Mouse (Mus musculus): ENCODE data around the gene Tas2r125. TPM values are rescaled to one million over a fixed set of nuclear protein-coding genes. Genes with fewer than 3 reads are reported as not detected.

Tas2r125 gene
- not detected for polyA plus RNA-seq (2014; fragmentation: Illumina TruSeq; extraction: RNeasy Lipid Tissue Mini Kit (QIAGEN cat#74804); ENCODE audit: low read depth, low replicate concordance)

GRCm38 (mm10) chr6:132909351-132909750 lies at the start of gene Tas2r125:
Gene Tas2r125 (plus strand): TSS chr6:132909651.

GRCm38 (mm10) chr6:132867708-132868107 lies 41.7 kb upstream of the Tas2r125 start, which contains the start of gene Tas2r110:
Gene Tas2r110 (plus strand): TSS chr6:132868008.

DNA sequence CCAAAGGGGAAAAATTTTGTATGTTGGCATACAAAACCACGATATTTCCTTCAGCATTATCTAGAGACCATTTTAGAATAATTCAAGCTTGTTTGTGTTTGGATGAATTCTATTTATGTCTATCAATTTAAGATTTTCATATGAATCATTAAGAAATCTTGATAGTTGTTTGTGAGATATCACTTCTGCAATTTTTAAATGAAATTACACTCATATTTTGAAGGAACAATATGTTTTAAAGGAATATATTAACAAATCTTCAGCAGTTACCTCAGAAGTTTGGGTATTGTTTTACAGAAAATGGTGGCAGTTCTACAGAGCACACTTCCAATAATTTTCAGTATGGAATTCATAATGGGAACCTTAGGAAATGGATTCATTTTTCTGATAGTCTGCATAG lies 16.7 kb upstream of the Tas2r125 start, which contains the start of gene Tas2r113:
Gene Tas2r113, plus strand, starts transcription at position 301 of the 400 bp plus-strand sequence.

DNA sequence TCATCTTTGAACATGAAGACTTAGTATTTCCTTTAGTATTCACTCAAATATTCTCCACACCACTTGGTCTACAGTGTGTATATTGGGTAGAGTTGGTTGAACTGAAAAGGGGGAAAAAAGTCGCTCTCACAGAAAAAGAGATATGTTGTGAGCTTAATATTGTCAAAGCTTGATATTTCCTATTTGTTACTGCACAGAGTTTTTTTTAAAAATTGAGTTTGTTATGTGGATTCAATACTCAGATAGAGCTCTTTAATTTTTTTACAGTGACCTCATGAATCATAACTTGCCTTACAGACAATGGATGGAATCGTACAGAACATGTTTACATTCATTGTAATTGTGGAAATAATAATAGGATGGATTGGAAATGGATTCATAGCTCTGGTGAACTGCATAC lies 41.4 kb downstream of the Tas2r125 start, which contains the start of gene Tas2r129:
Gene Tas2r129, plus strand, starts transcription at position 301 of the 400 bp plus-strand sequence.

DNA sequence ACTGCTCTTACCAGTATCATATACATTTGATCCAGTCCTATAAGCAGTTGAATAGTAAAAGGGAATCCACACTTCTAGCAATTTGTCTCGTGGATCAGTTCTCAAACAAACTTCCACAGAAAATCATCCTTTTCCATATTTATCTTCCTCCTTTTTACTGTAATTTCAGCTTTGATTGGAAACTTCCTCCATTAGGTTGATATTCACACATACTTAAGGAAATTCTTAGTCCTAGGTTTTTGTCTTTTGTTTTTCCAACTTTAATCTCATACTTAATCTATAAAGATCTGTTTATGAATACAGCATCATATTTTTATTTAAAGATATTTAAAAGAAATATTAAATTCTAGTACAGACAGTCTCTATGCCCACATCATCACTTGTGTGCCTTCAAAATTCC lies 48.4 kb downstream of the Tas2r125 start, which contains the start of gene Tas2r131:
Gene Tas2r131, minus strand, starts transcription at position 101 of the 400 bp plus-strand sequence.

Other genes starting within 250 kb of the Tas2r125 start
- gene Tas2r121, start 208.6 kb upstream of the Tas2r125 start, polyA plus RNA-seq (2014; fragmentation: Illumina TruSeq; extraction: RNeasy Lipid Tissue Mini Kit (QIAGEN cat#74804); ENCODE audit: low read depth, low replicate concordance), result not detected
- gene Tas2r122, start 197.7 kb upstream of the Tas2r125 start, polyA plus RNA-seq (2014; fragmentation: Illumina TruSeq; extraction: RNeasy Lipid Tissue Mini Kit (QIAGEN cat#74804); ENCODE audit: low read depth, low replicate concordance), result not detected
- not detected for gene Tas2r115, start 171.6 kb upstream of the Tas2r125 start, polyA plus RNA-seq (2014; fragmentation: Illumina TruSeq; extraction: RNeasy Lipid Tissue Mini Kit (QIAGEN cat#74804); ENCODE audit: low read depth, low replicate concordance)
- not detected for gene Tas2r124, start 154.9 kb upstream of the Tas2r125 start, polyA plus RNA-seq (2014; fragmentation: Illumina TruSeq; extraction: RNeasy Lipid Tissue Mini Kit (QIAGEN cat#74804); ENCODE audit: low read depth, low replicate concordance)
- gene Tas2r102, start 147.5 kb upstream of the Tas2r125 start, polyA plus RNA-seq (2014; fragmentation: Illumina TruSeq; extraction: RNeasy Lipid Tissue Mini Kit (QIAGEN cat#74804); ENCODE audit: low read depth, low replicate concordance), result not detected
- gene Tas2r136, start 131.5 kb upstream of the Tas2r125 start, polyA plus RNA-seq (2014; fragmentation: Illumina TruSeq; extraction: RNeasy Lipid Tissue Mini Kit (QIAGEN cat#74804); ENCODE audit: low read depth, low replicate concordance), result not detected
- not detected for gene Tas2r117, start 106.8 kb upstream of the Tas2r125 start, polyA plus RNA-seq (2014; fragmentation: Illumina TruSeq; extraction: RNeasy Lipid Tissue Mini Kit (QIAGEN cat#74804); ENCODE audit: low read depth, low replicate concordance)
- gene Tas2r123, start 62.5 kb upstream of the Tas2r125 start, polyA plus RNA-seq (2014; fragmentation: Illumina TruSeq; extraction: RNeasy Lipid Tissue Mini Kit (QIAGEN cat#74804); ENCODE audit: low read depth, low replicate concordance), result not detected
- not detected for gene Tas2r116, start 54.2 kb upstream of the Tas2r125 start, polyA plus RNA-seq (2014; fragmentation: Illumina TruSeq; extraction: RNeasy Lipid Tissue Mini Kit (QIAGEN cat#74804); ENCODE audit: low read depth, low replicate concordance)
- not detected for gene Tas2r110, start 41.6 kb upstream of the Tas2r125 start, polyA plus RNA-seq (2014; fragmentation: Illumina TruSeq; extraction: RNeasy Lipid Tissue Mini Kit (QIAGEN cat#74804); ENCODE audit: low read depth, low replicate concordance)
- not detected for gene Tas2r113, start 16.6 kb upstream of the Tas2r125 start, polyA plus RNA-seq (2014; fragmentation: Illumina TruSeq; extraction: RNeasy Lipid Tissue Mini Kit (QIAGEN cat#74804); ENCODE audit: low read depth, low replicate concordance)
- not detected for gene Tas2r129, start 41.5 kb downstream of the Tas2r125 start, polyA plus RNA-seq (2014; fragmentation: Illumina TruSeq; extraction: RNeasy Lipid Tissue Mini Kit (QIAGEN cat#74804); ENCODE audit: low read depth, low replicate concordance)
- not detected for gene Tas2r131, start 48.3 kb downstream of the Tas2r125 start, polyA plus RNA-seq (2014; fragmentation: Illumina TruSeq; extraction: RNeasy Lipid Tissue Mini Kit (QIAGEN cat#74804); ENCODE audit: low read depth, low replicate concordance)
- not detected for gene Tas2r109, start 71.3 kb downstream of the Tas2r125 start, polyA plus RNA-seq (2014; fragmentation: Illumina TruSeq; extraction: RNeasy Lipid Tissue Mini Kit (QIAGEN cat#74804); ENCODE audit: low read depth, low replicate concordance)
- not detected for gene Tas2r103, start 127.5 kb downstream of the Tas2r125 start, polyA plus RNA-seq (2014; fragmentation: Illumina TruSeq; extraction: RNeasy Lipid Tissue Mini Kit (QIAGEN cat#74804); ENCODE audit: low read depth, low replicate concordance)
- gene Tas2r140, start 146.2 kb downstream of the Tas2r125 start, polyA plus RNA-seq (2014; fragmentation: Illumina TruSeq; extraction: RNeasy Lipid Tissue Mini Kit (QIAGEN cat#74804); ENCODE audit: low read depth, low replicate concordance), result not detected
- gene Smim10l1, start 195.3 kb downstream of the Tas2r125 start, polyA plus RNA-seq (2014; fragmentation: Illumina TruSeq; extraction: RNeasy Lipid Tissue Mini Kit (QIAGEN cat#74804); ENCODE audit: low read depth, low replicate concordance), result 432 TPM